ENCODE assay signal across 15 mouse cellular contexts in the genomic region with DNA sequence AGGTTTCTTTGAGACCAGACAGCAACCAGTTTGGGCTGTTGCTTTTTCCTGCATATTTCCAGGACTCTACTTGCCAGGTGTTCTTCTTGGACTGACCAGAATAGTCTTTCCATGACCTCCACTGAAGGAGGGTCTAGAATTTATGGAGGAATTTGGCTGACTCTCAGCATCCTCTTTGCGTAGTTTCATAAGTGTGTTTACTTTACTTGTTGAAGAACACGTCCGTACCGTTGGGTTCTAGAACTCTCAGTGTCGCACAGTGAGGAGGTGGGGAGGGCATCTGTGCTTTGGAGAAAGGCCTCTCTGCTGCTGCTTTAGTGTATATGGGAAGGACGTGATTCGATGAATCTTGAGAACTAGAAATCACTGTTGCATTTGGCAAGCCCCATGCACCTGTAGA. TPM values are rescaled to one million over a fixed set of nuclear protein-coding genes. Genes with fewer than 3 reads are reported as not detected.
"Had no signal": no experiment of that assay in that cellular context is flagged by ENCODE, and none has a peak within 500 bp of the region (broad histone marks: within the 10 kb centered on the region; RNA-seq: fewer than 3 reads in every experiment).

No protein-coding gene starts in this region.

- DNase-seq: kidney, adult 8-10 months; kidney, postnatal 25 days; layer of hippocampus, adult 9-11 months; liver; lung, embryonic 14.5 days; retina, postnatal 1 day; right cerebral cortex, postnatal 4 days; thymus, adult 18-20 months; thymus, postnatal 14 days had no signal

- H3K27ac ChIP-seq: limb, embryonic 12.5 days; liver, embryonic 14.5 days; midbrain, embryonic 10.5 days; midbrain, embryonic 15.5 days; neural tube, embryonic 12.5 days had no signal

- H3K4me3 ChIP-seq: limb, embryonic 12.5 days; midbrain, embryonic 10.5 days; midbrain, embryonic 15.5 days; neural tube, embryonic 12.5 days had no signal

RNA-seq across cellular contexts. Expression of gene Btbd3, which starts 4.8 kb away (rescaled TPM):
- polyA plus RNA-seq: inflammation-experienced regulatory T-cells, adult 6 months had no signal
